Mouse (Mus musculus) CH12.LX (cell line): Measurements from ENCODE around the gene Pgap3. TPM values are rescaled to one million over a fixed set of nuclear protein-coding genes. Genes with fewer than 3 reads are reported as not detected.

Source experiments
- DNase-seq: peaks from one replicate; pipeline ENCODE4 v3.0.0-alpha.2; 2013; ENCODE audit errors: extremely low read depth
- H3K27ac ChIP-seq: 2 replicates; pipeline ENCODE4 v1.5.1; 2012; ENCODE audit warnings: low read depth, mild to moderate bottlenecking, control low read depth, moderate library complexity; ENCODE audit not compliant: insufficient read depth
- H3K27me3 ChIP-seq: replicated peaks from 2 replicates; pipeline ENCODE3; 2012; ENCODE audit warnings: inconsistent platforms
- H3K36me3 ChIP-seq, 2 experiments: replicated peaks in 1 of 2; 2 replicates each; pipeline versions ENCODE3 to v1.6.1; 2012; ENCODE audit warnings: inconsistent platforms in 1 of 2, low read length in 1 of 2, mild to moderate bottlenecking in 1 of 2, mixed read lengths in 1 of 2, moderate library complexity in 1 of 2; ENCODE audit not compliant: control insufficient read depth in 1 of 2, insufficient read depth in 1 of 2
- H3K4me1 ChIP-seq, 2 experiments: 2 replicates each; pipeline ENCODE4 v1.6.1; 2012; ENCODE audit warnings: inconsistent platforms in 1 of 2, moderate library complexity in 1 of 2; ENCODE audit not compliant: insufficient read depth in 2 of 2, control insufficient read depth in 1 of 2
- H3K4me2 ChIP-seq: 2 replicates; pipeline ENCODE4 v1.6.1; 2012; ENCODE audit warnings: low read depth, mild to moderate bottlenecking, control low read depth; ENCODE audit not compliant: poor library complexity, insufficient read depth, severe bottlenecking
- H3K4me3 ChIP-seq, 3 experiments: fragments of 150-350 bp in 1 of 3; sonication (generic) in 1 of 3; replicated peaks in 1 of 3; 2 replicates each; pipeline versions ENCODE3 to v1.5.1; 2011 to 2012; ENCODE audit warnings: low read depth in 2 of 3, low read length in 2 of 3, mild to moderate bottlenecking in 2 of 3, moderate library complexity in 2 of 3, control low read depth in 1 of 3, improper control_type of control experiment in 1 of 3, inconsistent platforms in 1 of 3, mixed read lengths in 1 of 3; ENCODE audit not compliant: poor library complexity in 1 of 3
- H3K79me2 ChIP-seq: replicated peaks from 2 replicates; pipeline ENCODE4 v1.6.1; 2012; ENCODE audit warnings: mild to moderate bottlenecking, moderate library complexity; ENCODE audit not compliant: control insufficient read depth, poor library complexity, insufficient read depth, severe bottlenecking; ENCODE audit errors: extremely low read depth
- H3K9ac ChIP-seq: 2 replicates; pipeline ENCODE4 v1.6.1; 2012; ENCODE audit warnings: low read depth, mild to moderate bottlenecking, control low read depth, moderate library complexity; ENCODE audit not compliant: insufficient read depth
- H3K9me3 ChIP-seq: replicated peaks from 2 replicates; pipeline ENCODE3; 2012; ENCODE audit warnings: low read length, inconsistent platforms, mixed read lengths
- BHLHE40 ChIP-seq: IDR thresholded peaks from 2 replicates; pipeline ENCODE4 v1.6.1; 2011; ENCODE audit warnings: mild to moderate bottlenecking, low read depth, low read length, improper control_type of control experiment
- CHD1 ChIP-seq: IDR thresholded peaks from 2 replicates; pipeline ENCODE4 v1.6.1; 2012; ENCODE audit warnings: low read depth, low read length, improper control_type of control experiment, inconsistent platforms
- CHD2 ChIP-seq: IDR thresholded peaks from 2 replicates; pipeline ENCODE4 v1.6.1; 2011; ENCODE audit warnings: low read length, improper control_type of control experiment
- CTCF ChIP-seq, 2 experiments: IDR thresholded peaks in 1 of 2; conservative IDR thresholded peaks in 1 of 2; 2 replicates each; pipeline ENCODE4 v1.5.1; 2011 to 2012; ENCODE audit warnings: low read depth in 2 of 2, low read length in 2 of 2, improper control_type of control experiment in 1 of 2, inconsistent platforms in 1 of 2, mild to moderate bottlenecking in 1 of 2, moderate library complexity in 1 of 2
- E2F4 ChIP-seq: IDR thresholded peaks from 2 replicates; pipeline ENCODE4 v1.6.1; 2011; ENCODE audit warnings: low read depth, low read length, improper control_type of control experiment; ENCODE audit not compliant: insufficient replicate concordance
- ELF1 ChIP-seq: IDR thresholded peaks from 2 replicates; pipeline ENCODE4 v1.6.1; 2014; ENCODE audit warnings: low read depth, mild to moderate bottlenecking, inconsistent platforms, low read length, improper control_type of control experiment
- IRF4 ChIP-seq: IDR thresholded peaks from 2 replicates; pipeline ENCODE4 v1.6.1; 2014; ENCODE audit warnings: low read depth, mild to moderate bottlenecking, inconsistent platforms, low read length, improper control_type of control experiment
- JUN ChIP-seq: IDR thresholded peaks from 2 replicates; pipeline ENCODE4 v1.6.1; 2011; ENCODE audit warnings: low read depth, mild to moderate bottlenecking, low read length, improper control_type of control experiment, moderate library complexity; ENCODE audit not compliant: insufficient read depth
- KAT2A ChIP-seq: IDR thresholded peaks from 2 replicates; pipeline ENCODE4 v1.6.1; 2012; ENCODE audit warnings: low read length, improper control_type of control experiment, inconsistent platforms; ENCODE audit not compliant: insufficient replicate concordance
- MAFK ChIP-seq: IDR thresholded peaks from 2 replicates; pipeline ENCODE4 v1.6.1; 2011; ENCODE audit warnings: low read length, improper control_type of control experiment; ENCODE audit not compliant: insufficient replicate concordance
- MXI1 ChIP-seq: IDR thresholded peaks from 2 replicates; pipeline ENCODE4 v1.6.1; 2011; ENCODE audit warnings: mild to moderate bottlenecking, low read depth, low read length, improper control_type of control experiment
- MYC ChIP-seq: IDR thresholded peaks from 2 replicates; pipeline ENCODE4 v1.6.1; 2011; ENCODE audit warnings: low read depth, mild to moderate bottlenecking, improper control_type of control experiment, low read length
- NELFE ChIP-seq: IDR thresholded peaks from 2 replicates; pipeline ENCODE4 v1.6.1; 2011; ENCODE audit warnings: low read depth, low read length, improper control_type of control experiment
- POLR2A ChIP-seq: IDR thresholded peaks from 2 replicates; pipeline ENCODE4 v1.6.1; 2011; ENCODE audit warnings: low read depth, mild to moderate bottlenecking, improper control_type of control experiment, low read length
- POLR2AphosphoS2 ChIP-seq: IDR thresholded peaks from 2 replicates; pipeline ENCODE4 v1.6.1; 2011; ENCODE audit warnings: low read depth, low read length, improper control_type of control experiment
- RAD21 ChIP-seq: IDR thresholded peaks from 2 replicates; pipeline ENCODE4 v1.6.1; 2011; ENCODE audit warnings: low read depth, mild to moderate bottlenecking, low read length, improper control_type of control experiment, moderate library complexity
- SMC3 ChIP-seq: IDR thresholded peaks from 2 replicates; pipeline ENCODE4 v1.6.1; 2011; ENCODE audit warnings: low read depth, low read length, improper control_type of control experiment
- UBTF ChIP-seq: IDR thresholded peaks from 2 replicates; pipeline ENCODE4 v1.6.1; 2012; ENCODE audit warnings: low read depth, mild to moderate bottlenecking, inconsistent platforms, low read length, improper control_type of control experiment, moderate library complexity
- USF2 ChIP-seq: conservative IDR thresholded peaks from 2 replicates; pipeline ENCODE4 v1.6.1; 2011; ENCODE audit warnings: low read depth, low read length, improper control_type of control experiment
- ZKSCAN1 ChIP-seq: IDR thresholded peaks from 2 replicates; pipeline ENCODE4 v1.6.1; 2012; ENCODE audit warnings: low read depth, inconsistent platforms, low read length, improper control_type of control experiment, borderline replicate concordance
- dilution Hi-C: fragments of 300-500 bp; cut with MboI; formaldehyde crosslinking; loops from 2 replicates; pipeline ENCODE4 v1.14.3; 2020; ENCODE audit warnings: low sequenced_read_pairs; ENCODE audit not compliant: extremely low pct_unique_long_range_greater_than_20kb, extremely low pct_ligation_motif_present
- in situ Hi-C: fragments of 300-500 bp; cut with MboI; formaldehyde crosslinking; loops from 3 replicates; pipeline ENCODE4 v1.14.3; 2019; ENCODE audit warnings: low sequenced_read_pairs, low pct_ligation_motif_present, low pct_unique_long_range_greater_than_20kb, mixed read lengths
- polyA plus RNA-seq: library from polyadenylated mRNA; unstranded; fragments of >175 nt; gene quantifications from 2 replicates; pipeline ENCODE4 v1.2.1, GENCODE M21; 2012; ENCODE audit warnings: low read depth; ENCODE audit not compliant: insufficient read length
- total RNA-seq, 2 experiments: library from RNA; depleted of rRNA; stranded (reverse); fragments of 300-350 nt in 1 of 2; fragments of >200 nt in 1 of 2; gene quantifications; 2 replicates each; pipeline ENCODE4 v1.2.3; 2012 to 2014

Gene Pgap3
- total and polyA plus RNA-seq, 3 experiments, result 3.3 to 6.9 (median 6.5) TPM

DNA sequence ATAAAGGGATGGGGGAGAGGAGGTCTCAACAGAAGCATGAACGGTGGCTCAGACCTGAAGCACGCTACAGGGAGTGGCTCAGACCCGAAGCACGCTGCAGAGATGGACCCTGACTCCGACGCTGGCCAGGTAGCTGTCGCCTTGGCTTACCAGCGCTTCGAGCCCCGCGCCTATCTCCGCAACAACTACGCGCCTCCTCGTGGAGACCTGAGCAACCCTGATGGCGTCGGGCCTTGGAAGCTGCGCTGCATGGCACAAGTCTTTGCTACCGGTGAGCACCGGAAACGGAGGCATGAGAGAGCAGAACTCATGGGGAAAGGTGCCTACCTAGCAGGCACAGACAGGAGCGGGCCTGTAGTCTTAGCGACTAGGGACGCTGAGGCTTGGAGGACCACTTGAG lies 13.7 kb downstream of the Pgap3 start:
- in situ Hi-C loops (no loop called here), dilution Hi-C loops (no loop called here)
- TF ChIP-seq MXI1 (no peak), CHD1 (no peak), NELFE (no peak), E2F4 (no peak), ZKSCAN1 (no peak), UBTF (no peak), MAFK (no peak), JUN (no peak), KAT2A (no peak), CHD2 (no peak), RAD21 (no peak), MYC (no peak), ELF1 (no peak), BHLHE40 (no peak), POLR2A (no peak), SMC3 (no peak)
- H3K36me3 ChIP-seq, result peaks cover 0 to 17% of the 10 kb centered on the region in 2 experiments
- no peaks in the 10 kb centered on the region for H3K79me2 ChIP-seq
- H3K4me2 ChIP-seq, result no peak overlapping the region
- no peaks in the 10 kb centered on the region for H3K9me3 ChIP-seq
- peaks cover 7% of the 10 kb centered on the region for H3K27me3 ChIP-seq
- no peak for DNase-seq
- no peak overlapping the region for H3K4me3 ChIP-seq
- no peak overlapping the region for H3K27ac ChIP-seq
- H3K9ac ChIP-seq, result no peak overlapping the region
- H3K4me1 ChIP-seq, result peaks cover 0 to 25% of the 10 kb centered on the region in 2 experiments; a peak in 2 of 4 replicates

DNA sequence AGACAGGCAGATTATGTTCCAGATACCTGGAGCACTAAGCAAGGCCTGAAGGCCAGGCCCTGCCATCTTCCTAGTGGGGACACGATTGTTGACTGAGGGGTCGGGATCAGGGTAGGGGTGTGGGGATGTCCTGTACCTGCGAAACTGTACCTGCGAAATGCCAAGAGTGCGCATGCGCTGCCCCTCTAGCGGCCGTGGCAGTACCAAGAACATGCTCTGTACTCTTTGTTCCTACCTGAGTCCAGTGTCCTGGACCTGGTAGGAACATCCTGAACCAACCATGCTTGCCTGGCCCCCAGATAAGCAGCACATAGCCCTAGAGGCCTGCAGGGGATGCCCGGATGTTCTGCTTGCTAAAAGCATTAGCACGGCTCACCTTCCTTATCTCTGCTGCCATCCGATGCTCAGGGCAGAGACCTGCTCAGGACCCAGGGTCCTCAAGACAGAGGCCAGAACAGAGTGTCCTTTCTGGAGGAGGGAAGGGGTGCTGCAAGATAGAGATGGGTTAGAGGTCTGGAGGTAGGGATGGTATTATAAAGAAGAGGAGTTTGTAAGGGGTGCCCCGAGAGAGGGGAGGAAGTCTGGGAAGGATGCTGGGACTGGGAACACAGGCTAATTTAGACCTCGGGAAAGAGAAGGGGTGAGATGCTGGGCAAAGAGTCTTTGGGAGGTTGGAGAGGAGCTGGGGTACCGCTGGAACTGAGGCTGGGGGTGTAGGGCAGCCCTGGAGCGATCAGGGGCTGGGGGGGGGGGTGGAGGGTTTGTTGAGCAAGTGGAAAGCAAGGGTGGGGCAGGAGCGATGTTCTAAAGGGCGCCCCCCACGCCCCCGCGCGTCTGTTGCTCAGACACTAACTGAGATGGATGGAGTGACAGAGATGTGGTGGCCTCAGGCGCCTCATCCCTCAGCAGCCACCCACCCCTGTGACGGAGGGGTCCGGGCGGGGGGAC lies 14.4 kb downstream of the Pgap3 start, which contains the start of gene Pnmt:
Gene Pnmt (plus strand): TSS at position 813 of the 948 bp plus-strand sequence.
- H3K36me3 ChIP-seq, result peaks cover 0 to 20% of the 10 kb centered on the region in 2 experiments
- TF ChIP-seq USF2, result no peak
- TF ChIP-seq MYC, result no peak
- no peak for TF ChIP-seq CTCF (conservative IDR thresholded peaks at IDR 0.05 in 1 of 2, IDR thresholded peaks at IDR 0.05 in 1 of 2; ENCODE audit: low read depth in 2 of 2, low read length in 2 of 2)
- no peak for TF ChIP-seq ELF1
- no peak for TF ChIP-seq NELFE
- TF ChIP-seq MXI1, result no peak
- TF ChIP-seq POLR2AphosphoS2, result no peak
- TF ChIP-seq IRF4, result no peak
- TF ChIP-seq, all 38 proteins: peak for 0
- Histone ChIP-seq H3K4me1 (peaks cover 0 to 20% of the 10 kb centered on the region in 2 experiments; a peak in 2 of 4 replicates), H3K4me2 (no peak within 1 kb of the TSS), H3K27ac (no peak within 1 kb of the TSS), H3K27me3 (peaks cover 7% of the 10 kb centered on the region), H3K79me2 (no peaks in the 10 kb centered on the region), H3K4me3 (no peak within 1 kb of the TSS), H3K9me3 (no peaks in the 10 kb centered on the region), H3K9ac (no peak within 1 kb of the TSS)
- dilution Hi-C loops (no loop called here), in situ Hi-C loops (no loop called here)
- no peak for DNase-seq
